Mouse (Mus musculus): ENCODE measurements around the gene Fbxw21. TPM values are rescaled to one million over a fixed set of nuclear protein-coding genes. Genes with fewer than 3 reads are reported as not detected.
A peak's percentile ranks its signal among the peaks of the same experiment; 100 is the strongest.
"Not testable (repeated sequence)": the region's sequence is repeated elsewhere in the genome, so short reads cannot be mapped to it uniquely, and the experiment has no call there.

Fbxw21 gene
- polyA plus RNA-seq, 1 experiment, result not detected

GRCm38 (mm10) chr9:109140414-109140813 is 21.4 kb downstream of the Fbxw21 start:
- not testable (repeated sequence) for DNase-seq; H3K36me3 ChIP-seq (ENCODE audit: control insufficient read depth, insufficient read depth, low read length); H3K4me1 ChIP-seq (ENCODE audit: control insufficient read depth, insufficient read depth, low read length); H3K27me3 ChIP-seq (replicated peaks; ENCODE audit: control insufficient read depth, insufficient read depth, low read length); H3K27ac ChIP-seq (ENCODE audit: insufficient read depth, low read depth, low read length); H3K4me3 ChIP-seq (ENCODE audit: insufficient read depth, low read depth, low read length)
- TF ChIP-seq CTCF (conservative IDR thresholded peaks at IDR 0.05; ENCODE audit: insufficient read depth, insufficient read length, low read depth, low read length), result peak; percentile 35
- 70% methylated on average over 4 of the region's 4 CpGs for WGBS

- no peak for TF ChIP-seq CTCF (conservative IDR thresholded peaks at IDR 0.05; ENCODE audit: insufficient read depth, insufficient read length, low read depth, low read length)
- no peak for TF ChIP-seq POLR2A (IDR thresholded peaks at IDR 0.05; ENCODE audit: low read depth, low read length)
- DNase-seq, result no peak
- H3K4me3 ChIP-seq (ENCODE audit: insufficient read depth, low read depth, low read length), result no peak overlapping the region
- WGBS, result 50% methylated on average over 5 of the region's 5 CpGs
- no peaks in the 10 kb centered on the region for H3K27me3 ChIP-seq (replicated peaks; ENCODE audit: control insufficient read depth, insufficient read depth, low read length)
- peaks cover 2% of the 10 kb centered on the region; the same call in 1 of the 2 replicates for H3K4me1 ChIP-seq (ENCODE audit: control insufficient read depth, insufficient read depth, low read length)
- no peak overlapping the region for H3K27ac ChIP-seq (ENCODE audit: insufficient read depth, low read depth, low read length)
- no peaks in the 10 kb centered on the region for H3K36me3 ChIP-seq (ENCODE audit: control insufficient read depth, insufficient read depth, low read length)
Measured at GRCm38 (mm10) chr9:109130076-109130475, 31.8 kb downstream of the Fbxw21 start.

GRCm38 (mm10) chr9:109128211-109128610 is 33.6 kb downstream of the Fbxw21 start:
- Histone ChIP-seq H3K27ac (ENCODE audit: insufficient read depth, low read depth, low read length) (no peak overlapping the region), H3K4me1 (ENCODE audit: control insufficient read depth, insufficient read depth, low read length) (peaks cover 2% of the 10 kb centered on the region; the same call in 1 of the 2 replicates), H3K27me3 (replicated peaks; ENCODE audit: control insufficient read depth, insufficient read depth, low read length) (no peaks in the 10 kb centered on the region), H3K4me3 (ENCODE audit: insufficient read depth, low read depth, low read length) (no peak overlapping the region), H3K36me3 (ENCODE audit: control insufficient read depth, insufficient read depth, low read length) (no peaks in the 10 kb centered on the region)
- DNase-seq, result peak; percentile 35
- TF ChIP-seq CTCF (conservative IDR thresholded peaks at IDR 0.05; ENCODE audit: insufficient read depth, insufficient read length, low read depth, low read length) (0 out of 2 replicates have a peak, but pooled peaks have one; percentile 32), POLR2A (IDR thresholded peaks at IDR 0.05; ENCODE audit: low read depth, low read length) (no peak)
- WGBS, result 56% methylated on average over 3 of the region's 3 CpGs

GRCm38 (mm10) chr9:109127076-109127475 is 34.8 kb downstream of the Fbxw21 start:
- Histone ChIP-seq H3K4me3 (ENCODE audit: insufficient read depth, low read depth, low read length) (no peak overlapping the region), H3K36me3 (ENCODE audit: control insufficient read depth, insufficient read depth, low read length) (no peaks in the 10 kb centered on the region), H3K4me1 (ENCODE audit: control insufficient read depth, insufficient read depth, low read length) (peaks cover 2% of the 10 kb centered on the region; the same call in 1 of the 2 replicates), H3K27me3 (replicated peaks; ENCODE audit: control insufficient read depth, insufficient read depth, low read length) (no peaks in the 10 kb centered on the region), H3K27ac (ENCODE audit: insufficient read depth, low read depth, low read length) (no peak overlapping the region)
- TF ChIP-seq CTCF (conservative IDR thresholded peaks at IDR 0.05; ENCODE audit: insufficient read depth, insufficient read length, low read depth, low read length), result no peak
- no peak for TF ChIP-seq POLR2A (IDR thresholded peaks at IDR 0.05; ENCODE audit: low read depth, low read length)
- peak; percentile 57 for DNase-seq
- 57% methylated on average over 4 of the region's 4 CpGs for WGBS

- 72% methylated on average over 3 of the region's 3 CpGs for WGBS
- Histone ChIP-seq H3K27ac (ENCODE audit: insufficient read depth, low read depth, low read length) (no peak overlapping the region), H3K27me3 (replicated peaks; ENCODE audit: control insufficient read depth, insufficient read depth, low read length) (no peaks in the 10 kb centered on the region), H3K4me1 (ENCODE audit: control insufficient read depth, insufficient read depth, low read length) (peaks cover 2% of the 10 kb centered on the region; the same call in 1 of the 2 replicates), H3K36me3 (ENCODE audit: control insufficient read depth, insufficient read depth, low read length) (no peaks in the 10 kb centered on the region), H3K4me3 (ENCODE audit: insufficient read depth, low read depth, low read length) (no peak overlapping the region)
- TF ChIP-seq POLR2A (IDR thresholded peaks at IDR 0.05; ENCODE audit: low read depth, low read length) (no peak), CTCF (conservative IDR thresholded peaks at IDR 0.05; ENCODE audit: insufficient read depth, insufficient read length, low read depth, low read length) (no peak)
- no peak for DNase-seq
Measured at GRCm38 (mm10) chr9:109125481-109125880, 36.4 kb downstream of the Fbxw21 start.

- Histone ChIP-seq H3K4me1 (ENCODE audit: control insufficient read depth, insufficient read depth, low read length) (peaks cover 2% of the 10 kb centered on the region; the same call in 1 of the 2 replicates), H3K27ac (ENCODE audit: insufficient read depth, low read depth, low read length) (no peak overlapping the region), H3K27me3 (replicated peaks; ENCODE audit: control insufficient read depth, insufficient read depth, low read length) (no peaks in the 10 kb centered on the region), H3K36me3 (ENCODE audit: control insufficient read depth, insufficient read depth, low read length) (no peaks in the 10 kb centered on the region), H3K4me3 (ENCODE audit: insufficient read depth, low read depth, low read length) (no peak overlapping the region)
- DNase-seq, result no peak
- no peak for TF ChIP-seq POLR2A (IDR thresholded peaks at IDR 0.05; ENCODE audit: low read depth, low read length)
- no peak for TF ChIP-seq CTCF (conservative IDR thresholded peaks at IDR 0.05; ENCODE audit: insufficient read depth, insufficient read length, low read depth, low read length)
- WGBS, result 87% methylated on average over 2 of the region's 2 CpGs
Measured at GRCm38 (mm10) chr9:109125043-109125442, 36.8 kb downstream of the Fbxw21 start.

GRCm38 (mm10) chr9:109124164-109124563 is 37.7 kb downstream of the Fbxw21 start:
- H3K4me3 ChIP-seq (ENCODE audit: insufficient read depth, low read depth, low read length), result no peak overlapping the region
- WGBS, result 90% methylated on average over 3 of the region's 3 CpGs
- no peaks in the 10 kb centered on the region for H3K27me3 ChIP-seq (replicated peaks; ENCODE audit: control insufficient read depth, insufficient read depth, low read length)

More at GRCm38 (mm10) chr9:109124164-109124563, 37.7 kb downstream of the Fbxw21 start:
- H3K4me1 ChIP-seq (ENCODE audit: control insufficient read depth, insufficient read depth, low read length), result no peaks in the 10 kb centered on the region
- no peak for DNase-seq
- no peaks in the 10 kb centered on the region for H3K36me3 ChIP-seq (ENCODE audit: control insufficient read depth, insufficient read depth, low read length)
- no peak for TF ChIP-seq CTCF (conservative IDR thresholded peaks at IDR 0.05; ENCODE audit: insufficient read depth, insufficient read length, low read depth, low read length)
- H3K27ac ChIP-seq (ENCODE audit: insufficient read depth, low read depth, low read length), result no peak overlapping the region
